Mouse (Mus musculus): ENCODE data around the gene Itgad.

DNA sequence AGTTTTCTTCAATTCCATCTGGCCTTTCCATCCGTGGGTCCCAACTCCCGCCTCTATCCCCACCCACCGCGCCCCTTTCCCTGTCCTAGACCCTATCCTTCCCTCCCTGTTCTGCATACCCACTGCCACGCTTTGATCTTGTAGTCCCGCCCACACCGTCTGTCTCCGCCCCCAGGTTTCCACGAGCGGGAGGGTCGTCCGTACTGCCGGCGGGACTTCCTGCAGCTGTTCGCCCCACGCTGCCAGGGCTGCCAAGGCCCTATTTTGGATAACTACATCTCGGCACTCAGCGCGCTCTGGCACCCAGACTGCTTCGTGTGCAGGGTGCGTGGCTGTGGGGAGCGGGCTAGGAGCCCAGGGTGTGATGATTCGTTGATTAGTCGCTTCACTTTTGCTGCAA, 98.4 kb downstream of the Itgad start:
- TF ChIP-seq CTCF (IDR thresholded peaks at IDR 0.05; ENCODE audit: control insufficient read depth, insufficient read depth, insufficient replicate concordance, low read depth, low read length) = no peak
- no peak for TF ChIP-seq POLR2A (IDR thresholded peaks at IDR 0.05; ENCODE audit: control insufficient read depth, low read depth, low read length)
